ENCODE assay signal across 13 mouse cellular contexts in the genomic region with DNA sequence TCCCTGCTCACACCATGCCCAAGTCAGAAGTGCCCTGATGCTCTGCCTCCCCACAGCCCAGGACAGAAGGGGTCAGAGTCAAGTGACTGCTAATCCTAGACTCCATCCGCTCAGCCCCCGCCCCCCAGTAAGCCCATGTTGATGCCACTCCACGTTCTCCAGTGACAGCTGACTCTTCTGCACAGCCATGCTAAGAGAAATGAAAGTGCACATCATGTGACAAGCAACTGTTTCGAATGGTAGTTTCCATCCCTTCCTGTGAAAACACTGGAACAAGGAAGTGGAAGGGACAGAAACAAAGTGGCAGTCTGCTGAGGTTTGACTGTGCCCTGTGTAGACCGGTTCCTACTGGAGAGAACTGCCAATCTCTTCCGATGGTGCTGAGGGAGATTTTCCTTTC. TPM values are rescaled to one million over a fixed set of nuclear protein-coding genes. Genes with fewer than 3 reads are reported as not detected.
DNase-seq lines count a peak whose midpoint lies in the region; ATAC-seq and TF ChIP-seq lines count a peak whose summit lies in the region.
"Had no signal": no experiment of that assay in that cellular context is flagged by ENCODE, and none has a peak within 500 bp of the region (broad histone marks: within the 10 kb centered on the region; RNA-seq: fewer than 3 reads in every experiment).

No protein-coding gene starts in this region.

- WGBS in heart, embryonic 11.5 days (ENCODE audit: insufficient replicate concordance): 66% methylated on average over 6 of the region's 6 CpGs
- 66% methylated on average over 6 of the region's 6 CpGs for WGBS in kidney, postnatal 0 days
- WGBS in large intestine, adult 2 months: 49% methylated on average over 6 of the region's 6 CpGs

- 0 out of 2 replicates have a peak, but pooled peaks cover 5% of the 10 kb centered on the region for H3K36me3 ChIP-seq in heart, embryonic 11.5 days (ENCODE audit: control insufficient read depth, insufficient read depth, low read length)
- no peaks in the 10 kb centered on the region for H3K36me3 ChIP-seq in kidney, postnatal 0 days (ENCODE audit: insufficient read depth, low read length)
- no peaks in the 10 kb centered on the region; the same call in 1 of the 2 replicates for H3K36me3 ChIP-seq in E14TG2a.4 (ENCODE audit: insufficient read depth, low read length)
- H3K36me3 ChIP-seq: lung, embryonic 15.5 days; neural tube, embryonic 12.5 days had no signal

- no peak overlapping the region for H3K27ac ChIP-seq in heart, embryonic 11.5 days (ENCODE audit: low read depth, low read length)
- peak overlapping the region; percentile 40; the same call in 1 of the 2 replicates for H3K27ac ChIP-seq in kidney, postnatal 0 days
- H3K27ac ChIP-seq: lung, embryonic 15.5 days; midbrain, embryonic 12.5 days; neural tube, embryonic 12.5 days had no signal

- 0 out of 2 replicates have a peak, but pooled peaks cover 3% of the 10 kb centered on the region for H3K9me3 ChIP-seq in heart, embryonic 11.5 days (replicated peaks; ENCODE audit: control insufficient read depth, low read length)
- no peaks in the 10 kb centered on the region for H3K9me3 ChIP-seq in kidney, postnatal 0 days (replicated peaks; ENCODE audit: low read length)
- H3K9me3 ChIP-seq in E14TG2a.4 (ENCODE audit: low read length): peaks cover 7% of the 10 kb centered on the region
- H3K9me3 ChIP-seq: lung, embryonic 15.5 days; midbrain, embryonic 12.5 days; neural tube, embryonic 12.5 days had no signal

- no peak overlapping the region for H3K9ac ChIP-seq in heart, embryonic 11.5 days (ENCODE audit: low read depth, low read length)
- H3K9ac ChIP-seq in kidney, postnatal 0 days (ENCODE audit: low read depth, low read length): no peak overlapping the region
- H3K9ac ChIP-seq: lung, embryonic 15.5 days; midbrain, embryonic 12.5 days; neural tube, embryonic 12.5 days had no signal

- H3K27me3 ChIP-seq in heart, embryonic 11.5 days (ENCODE audit: control insufficient read depth, insufficient read depth, low read length): no peaks in the 10 kb centered on the region
- no peaks in the 10 kb centered on the region for H3K27me3 ChIP-seq in kidney, postnatal 0 days (ENCODE audit: insufficient read depth, low read length)
- peaks cover 11% of the 10 kb centered on the region for H3K27me3 ChIP-seq in E14TG2a.4 (ENCODE audit: insufficient read depth, low read length)
- H3K27me3 ChIP-seq: lung, embryonic 15.5 days; midbrain, embryonic 12.5 days; neural tube, embryonic 12.5 days had no signal

- no peak for ATAC-seq in heart, embryonic 11.5 days (replicated peaks; ENCODE audit: insufficient number of reproducible peaks, low FRiP score, low TSS enrichment)
- ATAC-seq in kidney, postnatal 0 days (replicated peaks; ENCODE audit: low FRiP score, low read depth): peak; percentile 55
- ATAC-seq in frontal cortex, adult (ENCODE audit: low TSS enrichment): no peak

- H3K4me2 ChIP-seq in heart, embryonic 11.5 days: no peak overlapping the region
- H3K4me2 ChIP-seq in kidney, postnatal 0 days (ENCODE audit: low read length): no peak overlapping the region
- H3K4me2 ChIP-seq: lung, embryonic 15.5 days; midbrain, embryonic 12.5 days; neural tube, embryonic 12.5 days had no signal

- peak; percentile 92 for DNase-seq in heart, adult 11 months
- DNase-seq in kidney, postnatal 0 days (ENCODE audit: low spot score): no peak
- no peak for DNase-seq in kidney, adult 11 months
- peak; percentile 50 for DNase-seq in large intestine, adult 2 months (ENCODE audit: low read depth, low spot score)
- no peak for DNase-seq in cerebellum, postnatal 25 days
- DNase-seq: cerebellum, adult 2 months; thymus, adult 18-20 months had no signal

- peaks cover 4% of the 10 kb centered on the region for H3K4me1 ChIP-seq in heart, embryonic 11.5 days (ENCODE audit: control insufficient read depth, insufficient read depth, low read length)
- H3K4me1 ChIP-seq in kidney, postnatal 0 days (replicated peaks; ENCODE audit: insufficient read depth, low read length): no peaks in the 10 kb centered on the region
- peaks cover 19% of the 10 kb centered on the region for H3K4me1 ChIP-seq in E14TG2a.4 (replicated peaks; ENCODE audit: low read depth, low read length)
- H3K4me1 ChIP-seq: lung, embryonic 15.5 days; midbrain, embryonic 12.5 days; neural tube, embryonic 12.5 days had no signal

- H3K4me3 ChIP-seq in heart, embryonic 11.5 days (ENCODE audit: low read depth, low read length): no peak overlapping the region
- H3K4me3 ChIP-seq in kidney, postnatal 0 days (replicated peaks; ENCODE audit: low read depth, low read length): no peak overlapping the region
- H3K4me3 ChIP-seq in E14TG2a.4 (replicated peaks; ENCODE audit: low read length): peak overlapping the region; percentile 64
- H3K4me3 ChIP-seq: lung, embryonic 15.5 days; midbrain, embryonic 12.5 days; neural tube, embryonic 12.5 days had no signal

- no peak for TF ChIP-seq CTCF in kidney, postnatal 0 days (IDR thresholded peaks at IDR 0.05; ENCODE audit: low read depth)
- TF ChIP-seq CTCF in E14TG2a.4 (conservative IDR thresholded peaks at IDR 0.05; ENCODE audit: low read length): no peak

RNA-seq across cellular contexts. Expression of gene Wdr41, which starts 56.8 kb away (rescaled TPM):
- 16.3 and 20.8 TPM in 2 replicates for polyA plus RNA-seq in heart, embryonic 11.5 days (2014; fragmentation: Nextera tagmentation; extraction: Ambion mirVana)
- polyA plus RNA-seq in kidney, postnatal 0 days (2015; fragmentation: Nextera tagmentation; extraction: Ambion mirVana): 20.3 and 20.8 TPM in 2 replicates
- 7.8 and 10.6 TPM in 2 replicates for polyA plus RNA-seq in large intestine, adult 2 months (2012; rRNA removed)

Comparison
In these comparisons a context has a peak if more than half of its experiments do, and no peak if none do; other contexts are left out.
1. DNase-seq: peak in heart, adult 11 months (single experiment) and large intestine, adult 2 months (single experiment); none in kidney, postnatal 0 days (single experiment), kidney, adult 11 months (single experiment) and cerebellum, postnatal 25 days (0 of 2).